In genomic region chr4:149608309-149608638, GRCm38 (mm10) we compare ENCODE assay signal across 20 mouse cellular contexts. TPM values are rescaled to one million over a fixed set of nuclear protein-coding genes. Genes with fewer than 3 reads are reported as not detected.
DNase-seq lines count a peak whose midpoint lies in the region; ATAC-seq lines count a peak whose summit lies in the region.
"Had no signal": no experiment of that assay in that cellular context is flagged by ENCODE, and none has a peak within 500 bp of the region (broad histone marks: within the 10 kb centered on the region; RNA-seq: fewer than 3 reads in every experiment).

No protein-coding gene starts in this region.

- no peak for ATAC-seq in midbrain, embryonic 15.5 days (replicated peaks)
- ATAC-seq in embryonic facial prominence, embryonic 15.5 days (ENCODE audit: insufficient number of reproducible peaks, low FRiP score, low TSS enrichment, low read depth), result peak; percentile 48; the same call in 1 of the 2 replicates
- ATAC-seq: liver, postnatal 0 days had no signal

- no peaks in the 10 kb centered on the region for H3K36me3 ChIP-seq in heart, embryonic 10.5 days
- peaks cover 8% of the 10 kb centered on the region for H3K36me3 ChIP-seq in midbrain, embryonic 10.5 days
- no peaks in the 10 kb centered on the region for H3K36me3 ChIP-seq in midbrain, embryonic 15.5 days (replicated peaks)
- H3K36me3 ChIP-seq in embryonic facial prominence, embryonic 15.5 days, result no peaks in the 10 kb centered on the region
- H3K36me3 ChIP-seq: stomach, embryonic 15.5 days had no signal

- H3K4me2 ChIP-seq in midbrain, embryonic 15.5 days, result no peak overlapping the region
- H3K4me2 ChIP-seq in embryonic facial prominence, embryonic 15.5 days (replicated peaks), result no peak overlapping the region
- H3K4me2 ChIP-seq: heart, embryonic 11.5 days; stomach, embryonic 15.5 days had no signal

- no peak overlapping the region for H3K9ac ChIP-seq in midbrain, embryonic 15.5 days
- H3K9ac ChIP-seq in embryonic facial prominence, embryonic 15.5 days, result no peak overlapping the region
- H3K9ac ChIP-seq: liver, postnatal 0 days; stomach, embryonic 15.5 days had no signal

- H3K27ac ChIP-seq in heart, embryonic 10.5 days, result peak overlapping the region; percentile 65
- H3K27ac ChIP-seq in midbrain, embryonic 10.5 days (replicated peaks), result 0 out of 2 replicates have a peak overlapping the region, but pooled peaks have one; percentile 46
- no peak overlapping the region for H3K27ac ChIP-seq in midbrain, embryonic 15.5 days
- H3K27ac ChIP-seq in embryonic facial prominence, embryonic 15.5 days (replicated peaks), result no peak overlapping the region
- H3K27ac ChIP-seq: gastrocnemius, adult 2 months had no signal

- DNase-seq in heart, embryonic 10.5 days (ENCODE audit: low spot score), result no peak
- no peak for DNase-seq in heart, adult 18-20 months
- DNase-seq in midbrain, embryonic 10.5 days (ENCODE audit: low spot score), result no peak
- DNase-seq in layer of hippocampus, adult 9-11 months, result no peak
- DNase-seq in urinary bladder, adult 18-20 months (ENCODE audit: low spot score in 2 of 2), result no peak
- DNase-seq: adrenal gland, postnatal 10 days; cerebellum, adult 2 months; cerebellum, postnatal 25 days; embryo, embryonic 11 days; gastrocnemius, adult 2 months; kidney, adult 18-20 months; liver, postnatal 0 days; right cerebral cortex, postnatal 4 days; thymus, adult 2 months; thymus, postnatal 4 days had no signal

- no peaks in the 10 kb centered on the region for H3K9me3 ChIP-seq in heart, embryonic 10.5 days
- no peaks in the 10 kb centered on the region for H3K9me3 ChIP-seq in midbrain, embryonic 10.5 days (replicated peaks)
- no peaks in the 10 kb centered on the region for H3K9me3 ChIP-seq in midbrain, embryonic 15.5 days
- H3K9me3 ChIP-seq in embryonic facial prominence, embryonic 15.5 days (replicated peaks), result no peaks in the 10 kb centered on the region
- H3K9me3 ChIP-seq: forebrain, embryonic 10.5 days; stomach, embryonic 15.5 days had no signal

- H3K4me1 ChIP-seq in heart, embryonic 10.5 days, result peaks cover 22% of the 10 kb centered on the region
- peaks cover 39% of the 10 kb centered on the region for H3K4me1 ChIP-seq in midbrain, embryonic 10.5 days
- peaks cover 33% of the 10 kb centered on the region for H3K4me1 ChIP-seq in midbrain, embryonic 15.5 days
- H3K4me1 ChIP-seq in embryonic facial prominence, embryonic 15.5 days, result peaks cover 27% of the 10 kb centered on the region

- whole genome bisulfite sequencing in heart, embryonic 10.5 days, result 77% methylated on average over 6 of the region's 6 CpGs
- WGBS in midbrain, embryonic 10.5 days, result 95% methylated on average over 6 of the region's 6 CpGs
- 87% methylated on average over 6 of the region's 6 CpGs for WGBS in midbrain, embryonic 15.5 days
- WGBS in embryonic facial prominence, embryonic 15.5 days, result 72% methylated on average over 6 of the region's 6 CpGs

- H3K4me3 ChIP-seq in heart, embryonic 10.5 days, result no peak overlapping the region
- no peak overlapping the region for H3K4me3 ChIP-seq in midbrain, embryonic 10.5 days
- no peak overlapping the region for H3K4me3 ChIP-seq in midbrain, embryonic 15.5 days
- no peak overlapping the region for H3K4me3 ChIP-seq in embryonic facial prominence, embryonic 15.5 days (replicated peaks)
- H3K4me3 ChIP-seq: forebrain, embryonic 10.5 days; gastrocnemius, adult 2 months; stomach, embryonic 15.5 days had no signal

- H3K27me3 ChIP-seq in heart, embryonic 10.5 days (ENCODE audit: insufficient read depth, poor library complexity, severe bottlenecking), result no peaks in the 10 kb centered on the region
- no peaks in the 10 kb centered on the region for H3K27me3 ChIP-seq in midbrain, embryonic 10.5 days (ENCODE audit: low read depth, poor library complexity, severe bottlenecking)
- no peaks in the 10 kb centered on the region for H3K27me3 ChIP-seq in midbrain, embryonic 15.5 days (replicated peaks)
- no peaks in the 10 kb centered on the region for H3K27me3 ChIP-seq in embryonic facial prominence, embryonic 15.5 days
- H3K27me3 ChIP-seq: stomach, embryonic 15.5 days had no signal

RNA-seq across cellular contexts. Expression of gene Clstn1, which starts 22.0 kb away (rescaled TPM):
- polyA plus RNA-seq in heart, embryonic 10.5 days (2016; fragmentation: Nextera tagmentation; extraction: Ambion mirVana), result 19.1 and 23.3 TPM in 2 replicates
- 10 to 100 TPM; 96.1 to 96.2 TPM for total RNA-seq in heart, adult 18-20 months (2021)
- 17.5 and 29.8 TPM in 2 replicates for polyA plus RNA-seq in midbrain, embryonic 10.5 days (2016; fragmentation: Nextera tagmentation; extraction: Ambion mirVana)
- polyA plus RNA-seq in midbrain, embryonic 15.5 days (2015; fragmentation: Nextera tagmentation; extraction: Ambion mirVana), result 163 and 164 TPM in 2 replicates
- polyA plus RNA-seq in embryonic facial prominence, embryonic 15.5 days (2015; fragmentation: Nextera tagmentation; extraction: Ambion mirVana), result 64.5 and 71.4 TPM in 2 replicates

Comparison
In these comparisons a context has a peak if more than half of its experiments do, and no peak if none do; other contexts are left out.
1. H3K27ac ChIP-seq: peak in heart, embryonic 10.5 days (single experiment) and midbrain, embryonic 10.5 days (single experiment); none in midbrain, embryonic 15.5 days (single experiment) and embryonic facial prominence, embryonic 15.5 days (single experiment).